Mouse (Mus musculus): Measurements from ENCODE around the gene Atrnl1. TPM values are rescaled to one million over a fixed set of nuclear protein-coding genes. Genes with fewer than 3 reads are reported as not detected.
"Not testable (repeated sequence)": the region's sequence is repeated elsewhere in the genome, so short reads cannot be mapped to it uniquely, and the experiment has no call there.

The Atrnl1 gene
- total RNA-seq, 1 experiment from 2014 or later, result 29.3 TPM

- DNase-seq, result no peak
These were observed 422.4 kb downstream of the Atrnl1 start for GRCm38 (mm10) chr19:58033241-58033640.

- DNase-seq, result no peak
These were observed 425.3 kb downstream of the Atrnl1 start for GRCm38 (mm10) chr19:58036166-58036565.

- DNase-seq, result no peak
These were observed 432.3 kb downstream of the Atrnl1 start for GRCm38 (mm10) chr19:58043120-58043519.

GRCm38 (mm10) chr19:58043550-58043949 lies 432.7 kb downstream of the Atrnl1 start:
- no peak for DNase-seq

DNA sequence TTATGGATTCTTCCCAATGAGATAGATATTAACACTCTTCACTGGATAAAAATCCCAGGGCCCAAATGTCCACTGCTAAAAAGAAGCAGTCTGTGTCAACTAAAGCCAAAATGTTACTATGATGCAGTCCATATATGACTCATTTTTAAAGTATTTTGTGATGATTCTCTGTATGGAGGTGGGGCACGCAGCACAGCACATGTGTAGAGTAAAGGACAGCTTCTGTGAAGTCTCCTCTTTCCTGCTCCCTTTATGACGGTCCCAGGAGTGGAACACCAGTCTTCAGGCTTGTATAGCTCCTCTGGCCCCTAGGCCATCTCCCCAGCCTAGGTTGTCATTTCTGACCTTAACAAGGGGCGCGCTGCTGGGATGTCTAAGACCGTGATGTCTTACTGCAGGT lies 434.0 kb downstream of the Atrnl1 start:
- DNase-seq, result no peak

DNA sequence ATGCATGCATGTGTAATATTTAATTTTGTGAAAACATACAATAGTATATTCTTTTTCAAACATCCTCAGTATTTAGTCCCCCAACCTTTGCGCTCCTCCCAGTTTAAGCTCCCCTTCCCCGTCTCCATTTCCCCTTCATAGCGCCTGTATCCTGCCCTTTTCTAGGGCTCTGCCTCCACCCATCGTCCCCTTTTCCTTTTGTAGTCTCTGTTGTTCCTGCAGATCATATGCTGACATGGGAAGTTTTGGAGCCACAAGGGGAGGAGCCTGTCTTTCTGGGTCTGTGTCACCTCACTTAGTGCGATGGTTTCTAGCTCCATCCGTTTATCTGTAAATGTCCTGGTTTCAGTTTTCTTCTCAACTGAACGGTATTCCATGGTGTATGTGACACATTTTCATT lies 435.8 kb downstream of the Atrnl1 start:
- no peak for DNase-seq

DNA sequence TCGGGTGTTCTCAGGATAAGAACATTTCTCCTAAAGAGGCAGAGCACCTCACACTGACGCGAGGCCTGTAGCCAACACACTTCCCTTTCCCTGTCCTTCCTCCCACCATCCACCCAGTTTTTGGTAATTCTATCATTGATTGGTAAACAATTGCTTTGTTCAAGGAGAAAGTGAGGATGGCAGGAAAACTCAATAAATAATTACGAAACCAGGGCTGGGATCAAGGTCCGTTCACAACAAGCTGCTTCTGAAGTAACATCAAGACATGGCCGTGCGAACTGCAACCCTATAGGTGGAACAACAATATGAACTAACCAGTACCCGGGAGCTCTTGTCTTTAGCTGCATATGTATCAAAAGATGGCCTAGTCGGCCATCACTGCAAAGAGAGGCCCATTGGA lies 439.6 kb downstream of the Atrnl1 start:
- DNase-seq, result not testable (repeated sequence)

- DNase-seq, result no peak
These were observed 440.2 kb downstream of the Atrnl1 start for GRCm38 (mm10) chr19:58050986-58051385.

DNA sequence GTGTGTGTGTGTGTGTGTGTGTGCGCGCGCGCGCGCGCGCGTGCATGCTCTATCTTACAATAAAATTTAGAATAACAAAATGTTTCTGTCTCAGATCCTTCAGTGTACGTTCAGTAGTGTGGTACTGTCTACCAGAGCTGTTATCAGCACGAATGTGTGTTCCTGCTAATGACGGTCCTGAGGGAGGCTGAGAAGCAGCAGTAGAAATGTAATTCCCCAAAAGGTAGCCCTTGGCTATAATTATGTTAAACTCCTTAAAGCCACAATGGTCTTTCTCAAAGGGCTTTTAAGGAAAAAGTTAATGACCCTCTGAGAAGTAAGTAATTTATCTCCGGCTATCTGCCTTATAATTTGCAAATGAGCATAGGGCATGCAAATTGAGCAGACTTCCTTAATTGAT lies 441.1 kb downstream of the Atrnl1 start:
- no peak for DNase-seq

DNA sequence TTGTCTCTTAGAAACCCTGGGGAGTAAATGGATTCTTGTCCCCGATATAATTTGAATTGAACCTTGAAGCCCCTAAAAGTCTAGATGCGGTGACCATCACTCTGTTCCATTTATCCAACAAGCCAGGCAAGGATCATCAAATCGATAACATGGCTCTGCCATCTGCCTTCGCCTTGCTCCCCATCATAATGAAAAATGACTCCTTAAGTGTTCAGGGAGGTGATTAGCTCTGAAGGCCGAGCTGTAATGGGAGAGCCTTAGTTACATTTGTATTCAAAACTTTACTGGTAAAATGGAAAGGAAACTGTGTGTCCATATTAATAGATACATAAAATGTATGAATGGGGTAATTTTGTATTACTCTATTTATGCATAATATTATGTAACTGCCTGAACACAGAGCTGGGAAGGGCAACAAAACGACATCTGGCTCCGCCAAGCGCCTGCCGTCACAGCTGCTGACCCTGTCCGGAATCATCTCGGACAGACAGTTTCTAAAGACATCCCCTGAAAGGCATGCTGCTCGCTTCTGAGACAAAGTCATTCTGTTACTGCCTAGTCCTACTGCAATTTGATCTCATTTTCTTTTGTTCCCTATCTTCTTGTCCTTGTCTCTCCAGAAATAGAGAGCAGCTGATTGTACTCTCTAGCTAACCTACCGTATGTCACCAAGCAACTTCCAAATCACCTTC lies 441.8 kb downstream of the Atrnl1 start:
- DNase-seq, result no peak

DNA sequence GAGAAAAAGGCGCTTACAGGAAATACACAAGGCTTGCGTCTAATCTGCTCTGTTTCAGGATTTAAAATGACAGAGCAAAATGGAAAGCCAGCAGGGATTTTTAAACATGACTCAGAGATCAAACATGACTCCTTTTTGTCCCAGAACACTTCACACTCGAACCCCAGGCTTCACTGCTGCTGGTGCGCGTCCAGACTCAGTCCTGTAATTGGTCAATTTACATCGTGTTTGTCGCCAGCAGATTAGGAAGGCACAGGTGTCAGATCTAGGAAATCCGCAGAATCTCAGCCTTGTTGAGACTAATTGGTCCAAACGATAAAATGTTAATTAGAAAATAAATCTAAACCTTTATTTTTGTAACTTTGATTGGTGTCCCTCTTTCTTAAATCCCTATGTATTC lies 448.9 kb downstream of the Atrnl1 start:
- no peak for DNase-seq

DNA sequence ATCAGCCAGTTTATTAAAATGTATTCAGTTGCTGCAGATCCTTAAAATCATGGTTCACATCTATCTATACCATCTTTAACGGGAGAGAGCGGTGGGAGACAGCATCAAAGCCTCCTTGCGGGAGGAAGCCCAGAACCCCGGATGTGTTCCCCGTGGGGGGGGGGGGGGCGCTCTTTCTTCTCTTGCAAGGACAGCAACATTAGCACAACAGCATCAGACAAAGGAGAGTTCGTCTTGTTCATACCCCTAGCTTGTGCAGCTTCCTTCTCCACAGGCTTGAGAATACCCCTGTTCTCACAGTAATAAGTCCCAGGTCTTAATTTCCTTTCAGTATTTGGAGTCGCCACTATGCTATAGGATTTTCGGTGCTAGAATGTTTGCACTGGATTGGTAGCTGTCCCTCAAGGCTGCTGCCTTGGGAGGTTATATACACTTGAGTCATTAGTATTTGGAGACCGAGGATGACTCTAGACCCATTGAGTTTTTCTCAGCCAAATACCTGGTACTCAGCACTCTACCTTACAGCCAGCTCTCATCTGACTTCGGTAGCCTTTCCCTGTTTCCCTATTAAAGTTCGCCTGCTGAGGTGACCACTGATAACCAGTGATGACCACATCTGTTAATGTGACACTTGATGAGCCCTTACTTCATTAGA lies 449.5 kb downstream of the Atrnl1 start:
- no peak for DNase-seq

DNA sequence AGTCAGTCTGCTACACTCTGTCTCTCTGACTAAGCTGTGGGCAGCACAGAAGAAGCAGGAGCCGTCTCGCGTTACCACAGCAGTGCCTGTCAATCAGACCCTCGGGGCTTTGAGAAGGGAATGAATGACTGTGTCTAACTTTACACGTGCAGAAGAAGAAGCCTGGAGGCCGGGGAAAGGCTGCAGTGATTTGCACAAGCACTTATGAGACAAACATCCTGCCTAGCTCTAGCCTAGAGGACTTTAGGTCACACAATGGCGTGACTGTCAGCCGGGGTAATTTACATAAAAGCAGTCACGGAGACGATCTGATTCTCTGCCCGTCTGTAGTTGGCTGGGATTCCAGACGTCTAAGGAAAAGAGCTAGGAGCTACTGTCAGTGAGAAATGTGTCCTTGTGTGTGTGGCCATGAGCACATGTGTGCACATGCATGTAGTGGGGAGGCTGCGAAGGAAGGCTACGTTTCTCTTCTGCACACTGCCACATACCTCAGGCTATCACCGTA lies 450.1 kb downstream of the Atrnl1 start:
- DNase-seq, result no peak

DNA sequence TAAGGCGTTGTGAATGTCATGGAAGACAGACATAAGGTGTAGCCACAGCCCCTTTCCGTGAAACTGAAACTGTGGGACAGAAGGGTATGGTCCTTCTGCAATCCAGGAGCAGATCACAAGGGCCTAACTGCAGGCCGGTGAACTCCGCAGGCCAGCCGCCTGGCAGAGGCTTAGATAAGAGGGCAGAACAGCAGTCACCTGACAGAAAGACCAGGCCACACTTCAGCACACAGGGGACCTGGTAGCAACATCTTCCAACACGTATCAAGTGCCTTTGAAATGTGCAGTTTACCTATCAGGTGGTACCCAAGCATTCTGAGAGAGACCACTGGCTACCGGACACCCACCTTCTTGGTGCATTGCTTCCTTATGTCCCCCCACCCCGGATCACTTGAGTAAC lies 451.1 kb downstream of the Atrnl1 start:
- DNase-seq, result no peak

DNA sequence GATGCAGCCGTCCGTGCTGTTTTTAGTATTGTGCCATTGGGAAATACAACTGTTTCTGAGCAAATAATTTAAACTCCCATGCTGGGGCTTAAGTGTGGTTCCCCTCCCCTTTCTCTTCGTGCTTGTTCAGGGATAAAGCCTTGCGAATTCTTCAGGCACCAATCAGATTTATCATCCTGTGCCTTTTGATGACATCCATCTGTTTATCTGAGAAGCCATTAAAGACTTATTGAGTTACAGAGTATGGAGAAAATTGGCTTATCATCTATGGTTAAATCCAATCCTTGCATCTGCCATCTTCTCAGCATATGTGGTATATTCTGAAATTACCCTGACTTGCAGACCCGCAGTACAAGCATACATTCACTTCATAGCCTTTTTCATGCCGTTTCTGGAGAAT lies 452.7 kb downstream of the Atrnl1 start:
- DNase-seq, result no peak

- no peak for DNase-seq
These were observed 453.5 kb downstream of the Atrnl1 start for GRCm38 (mm10) chr19:58064116-58065000.

DNA sequence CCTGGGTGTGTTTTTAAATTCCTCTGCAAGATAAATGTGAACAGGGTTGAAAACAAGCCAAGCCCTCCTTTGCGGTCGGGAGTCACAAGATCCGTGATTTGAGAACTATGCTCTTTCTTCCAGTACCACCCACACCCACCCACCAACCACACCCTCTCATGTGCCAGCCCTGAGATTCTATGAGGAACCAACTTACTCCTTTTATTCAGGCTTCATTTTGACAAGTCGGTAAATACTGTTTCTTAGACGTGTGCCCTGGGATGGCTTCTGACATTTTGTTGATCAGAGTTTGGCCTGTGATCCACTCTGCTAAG lies 454.1 kb downstream of the Atrnl1 start:
- no peak for DNase-seq

DNA sequence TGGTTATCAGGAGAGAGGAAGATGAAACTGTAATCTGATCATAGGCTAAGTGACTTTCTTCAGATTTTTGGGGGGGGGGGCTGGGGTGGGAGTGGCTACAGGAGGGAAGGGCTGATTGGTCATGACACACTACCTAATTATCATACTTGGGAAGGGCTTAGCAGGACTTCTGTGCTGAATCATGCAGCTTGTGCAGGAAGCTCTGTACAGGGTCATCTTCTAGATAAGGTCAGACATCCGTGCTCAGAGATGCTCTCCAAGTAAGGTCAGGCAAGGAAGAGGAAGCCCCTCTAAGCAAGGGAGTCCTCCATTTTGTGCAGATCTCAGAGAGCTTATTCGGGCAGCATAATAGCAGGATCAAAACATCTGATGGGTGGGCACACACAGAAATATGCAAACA lies 454.7 kb downstream of the Atrnl1 start:
- DNase-seq, result no peak

GRCm38 (mm10) chr19:58068114-58068513 lies 457.3 kb downstream of the Atrnl1 start:
- DNase-seq, result no peak

- no peak for DNase-seq
These were observed 458.1 kb downstream of the Atrnl1 start for GRCm38 (mm10) chr19:58068958-58069357.

DNA sequence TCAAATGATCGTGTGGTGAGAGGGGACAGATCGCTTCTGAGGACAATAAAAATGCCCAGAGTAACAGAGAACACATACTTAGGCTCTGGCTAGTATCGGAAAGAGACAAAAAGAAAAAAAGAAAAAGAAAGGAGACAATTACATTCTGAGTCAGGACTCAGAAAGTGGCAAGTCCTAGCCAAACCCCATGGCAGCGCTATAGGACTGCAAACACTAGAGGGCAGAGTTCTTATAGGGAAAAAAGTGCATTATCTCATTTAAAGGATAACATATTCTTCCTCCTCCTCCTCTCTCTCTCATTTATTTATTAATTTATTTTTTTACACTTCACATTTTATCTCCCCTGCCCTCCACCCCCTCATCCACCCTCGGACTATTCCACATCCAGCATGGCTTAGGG lies 461.6 kb downstream of the Atrnl1 start:
- no peak for DNase-seq

GRCm38 (mm10) chr19:58072846-58073245 lies 462.0 kb downstream of the Atrnl1 start:
- no peak for DNase-seq

DNA sequence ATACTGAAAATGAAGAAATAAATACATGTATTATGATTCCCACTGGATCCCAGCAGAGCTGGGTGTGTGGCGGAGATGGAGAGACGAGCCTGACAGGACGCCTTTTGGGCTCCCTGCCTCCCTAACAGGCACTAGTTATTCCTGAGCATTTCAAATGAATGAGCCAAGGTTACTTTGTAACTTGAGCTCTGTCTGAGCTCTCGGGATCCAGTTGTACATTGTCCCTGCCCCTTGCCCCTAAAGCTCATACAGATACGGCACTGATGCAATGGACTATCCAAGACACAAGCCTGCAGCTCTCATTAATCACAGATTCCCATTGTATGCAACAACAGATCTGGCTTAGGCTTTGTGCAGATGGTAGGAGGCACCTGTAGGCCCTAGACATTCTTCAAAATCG lies 464.4 kb downstream of the Atrnl1 start:
- no peak for DNase-seq

All from adrenal gland, postnatal 25 days (tissue).